Mouse (Mus musculus): ENCODE measurements around the gene Stx8.
A peak's percentile ranks its signal among the peaks of the same experiment; 100 is the strongest.

DNA sequence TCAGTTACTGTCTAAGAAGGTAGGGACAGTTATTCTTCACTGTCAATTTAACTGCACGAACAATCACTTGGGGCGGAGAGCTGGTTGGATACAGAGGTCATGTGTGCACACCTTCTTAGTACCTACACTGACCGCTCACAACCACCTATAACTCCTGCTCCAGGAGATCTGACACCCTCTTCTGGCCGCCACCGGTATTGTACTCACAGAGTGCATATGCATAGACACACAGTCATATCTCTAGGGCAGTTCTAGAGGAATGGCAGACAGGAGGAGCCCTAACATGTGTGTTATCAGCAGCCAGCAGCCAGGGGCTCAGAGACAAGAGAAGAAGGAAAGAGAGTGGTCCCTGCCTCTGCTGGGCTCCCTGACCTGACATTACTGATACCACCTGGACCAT is 265.6 kb downstream of the Stx8 start:
- TF ChIP-seq CTCF (IDR thresholded peaks at IDR 0.05; ENCODE audit: low read depth) (peak; percentile 51), EP300 (optimal IDR thresholded peaks at IDR 0.05) (no peak)

All from stomach, postnatal 0 days (tissue).